In genomic region chr7:132733521-132733920, GRCm38 (mm10) we compare ENCODE assay signal across 11 mouse cellular contexts.
DNase-seq lines count a peak whose midpoint lies in the region; ATAC-seq and TF ChIP-seq lines count a peak whose summit lies in the region.
"Had no signal": no experiment of that assay in that cellular context is flagged by ENCODE, and none has a peak within 500 bp of the region (broad histone marks: within the 10 kb centered on the region; RNA-seq: fewer than 3 reads in every experiment).

No protein-coding gene starts in this region.

- H3K9ac ChIP-seq in liver, adult 2 months (ENCODE audit: low read depth, low read length) = no peak overlapping the region
- H3K9ac ChIP-seq in forebrain, embryonic 11.5 days (ENCODE audit: low read length) = no peak overlapping the region; the same call in 1 of the 2 replicates
- no peak overlapping the region for H3K9ac ChIP-seq in intestine, postnatal 0 days (ENCODE audit: low read depth, low read length)

- H3K9me3 ChIP-seq in forebrain, embryonic 11.5 days (ENCODE audit: control insufficient read depth, low read length) = no peaks in the 10 kb centered on the region
- no peaks in the 10 kb centered on the region for H3K9me3 ChIP-seq in intestine, postnatal 0 days (ENCODE audit: control insufficient read depth)

- no peak overlapping the region for H3K4me3 ChIP-seq in liver, adult 2 months (ENCODE audit: insufficient read depth, low read depth, low read length)
- H3K4me3 ChIP-seq in forebrain, embryonic 11.5 days (ENCODE audit: low read depth, low read length) = no peak overlapping the region
- no peak overlapping the region for H3K4me3 ChIP-seq in intestine, postnatal 0 days (ENCODE audit: low read depth, low read length)

- H3K36me3 ChIP-seq in liver, adult 2 months (ENCODE audit: control insufficient read depth, insufficient read depth, low read length) = no peaks in the 10 kb centered on the region
- H3K36me3 ChIP-seq in forebrain, embryonic 11.5 days (ENCODE audit: control insufficient read depth, insufficient read depth, low read length) = no peaks in the 10 kb centered on the region
- H3K36me3 ChIP-seq in intestine, postnatal 0 days (ENCODE audit: control insufficient read depth, insufficient read depth) = 0 out of 2 replicates have a peak, but pooled peaks cover 11% of the 10 kb centered on the region

- DNase-seq in liver, adult 2 months (ENCODE audit: extremely low read depth, low read depth, low spot score) = peak; percentile 44
- DNase-seq in liver = no peak
- no peak for DNase-seq in forebrain, embryonic 11.5 days (ENCODE audit: low spot score)
- peak; percentile 46 for DNase-seq in retina, postnatal 1 day
- DNase-seq in gastrocnemius, postnatal 25 days = no peak
- no peak for DNase-seq in thymus, postnatal 4 days
- DNase-seq: cerebellum, adult 9-11 months; heart, postnatal 36 days; thymus, postnatal 36 days had no signal

- TF ChIP-seq CTCF in liver, adult 2 months (IDR thresholded peaks at IDR 0.05; ENCODE audit: low read depth, low read length) = no peak
- TF ChIP-seq CTCF in intestine, postnatal 0 days (IDR thresholded peaks at IDR 0.05; ENCODE audit: low read depth) = no peak

- H3K4me2 ChIP-seq in forebrain, embryonic 11.5 days (ENCODE audit: low read depth, low read length, severe bottlenecking) = no peak overlapping the region
- 0 out of 2 replicates have a peak overlapping the region, but pooled peaks have one; percentile 0 for H3K4me2 ChIP-seq in intestine, postnatal 0 days (replicated peaks; ENCODE audit: low read depth)

- H3K27me3 ChIP-seq in liver, adult 2 months (ENCODE audit: control insufficient read depth, insufficient read depth, low read length) = no peaks in the 10 kb centered on the region
- no peaks in the 10 kb centered on the region for H3K27me3 ChIP-seq in forebrain, embryonic 11.5 days (ENCODE audit: control insufficient read depth, insufficient read depth, low read length)
- H3K27me3 ChIP-seq in intestine, postnatal 0 days (replicated peaks; ENCODE audit: control insufficient read depth, insufficient read depth, low read length) = no peaks in the 10 kb centered on the region

- H3K4me1 ChIP-seq in liver, adult 2 months (ENCODE audit: control insufficient read depth, insufficient read depth, low read length) = peaks cover 2% of the 10 kb centered on the region
- H3K4me1 ChIP-seq in forebrain, embryonic 11.5 days (replicated peaks; ENCODE audit: control insufficient read depth, insufficient read depth, low read length) = peaks cover 46% of the 10 kb centered on the region
- peaks cover 20% of the 10 kb centered on the region; the same call in 1 of the 2 replicates for H3K4me1 ChIP-seq in intestine, postnatal 0 days (replicated peaks; ENCODE audit: control insufficient read depth, insufficient read depth, low read length)

- TF ChIP-seq POLR2A in liver, adult 2 months (IDR thresholded peaks at IDR 0.05; ENCODE audit: extremely low read depth, insufficient read depth, low read length) = no peak

- ATAC-seq in forebrain, embryonic 11.5 days (replicated peaks; ENCODE audit: low FRiP score) = no peak
- peak; percentile 63 for ATAC-seq in intestine, postnatal 0 days

- H3K27ac ChIP-seq in liver, adult 2 months (replicated peaks; ENCODE audit: insufficient read depth, low read depth, low read length) = no peak overlapping the region
- H3K27ac ChIP-seq in forebrain, embryonic 11.5 days (ENCODE audit: low read depth, low read length) = peak overlapping the region; percentile 95
- H3K27ac ChIP-seq in intestine, postnatal 0 days (ENCODE audit: low read depth, low read length) = peak overlapping the region; percentile 71
- H3K27ac ChIP-seq: macrophage had no signal

- no peaks in the 10 kb centered on the region for H3K79me2 ChIP-seq in liver, adult 2 months (ENCODE audit: control insufficient read depth, insufficient read depth, low read length)

- WGBS in liver, adult 2 months = 65% methylated on average over 6 of the region's 6 CpGs
- 29% methylated on average over 6 of the region's 6 CpGs for WGBS in forebrain, embryonic 11.5 days
- WGBS in intestine, postnatal 0 days = 64% methylated on average over 6 of the region's 6 CpGs

Comparison
In these comparisons a context has a peak if more than half of its experiments do, and no peak if none do; other contexts are left out.
1. DNase-seq: peak in liver, adult 2 months (single experiment) and retina, postnatal 1 day (single experiment); none in liver (single experiment), forebrain, embryonic 11.5 days (single experiment), gastrocnemius, postnatal 25 days (single experiment) and thymus, postnatal 4 days (single experiment).